Mouse (Mus musculus) mature B cell (primary cell): Measurements from ENCODE around the gene Rabgef1.
"Not testable (repeated sequence)": the region's sequence is repeated elsewhere in the genome, so short reads cannot be mapped to it uniquely, and the experiment has no call there.

ENCODE experiments used
- in situ Hi-C: fragments of 300-500 bp; cut with MboI; formaldehyde crosslinking; loops from 2 replicates; pipeline ENCODE4 v1.14.3; 2019

The Rabgef1 gene

GRCm38 (mm10) chr5:130207299-130207698, 35.7 kb downstream of the Rabgef1 start:
- in situ Hi-C loops = no loop called here

DNA sequence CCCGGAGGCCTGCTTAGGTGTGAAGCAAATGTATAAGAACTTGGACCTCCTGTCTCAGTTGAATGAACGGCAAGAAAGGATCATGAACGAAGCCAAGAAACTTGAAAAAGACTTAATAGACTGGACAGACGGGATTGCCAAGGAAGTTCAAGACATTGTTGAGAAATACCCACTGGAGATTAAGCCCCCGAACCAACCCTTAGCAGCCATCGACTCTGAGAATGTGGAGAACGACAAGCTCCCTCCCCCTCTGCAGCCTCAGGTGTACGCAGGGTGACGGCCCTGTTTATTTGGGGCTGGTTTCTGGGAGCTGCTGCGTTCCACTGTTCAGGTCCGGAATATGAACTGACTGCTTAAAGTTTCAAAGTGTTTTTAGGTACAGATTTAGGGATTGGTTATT, 41.4 kb downstream of the Rabgef1 start:
- in situ Hi-C loops = no loop called here

GRCm38 (mm10) chr5:130216781-130217180, 45.2 kb downstream of the Rabgef1 start, which contains the start of gene Tmem248:
Gene Tmem248 (plus strand): TSS chr5:130217081.
- in situ Hi-C loops = no loop called here

DNA sequence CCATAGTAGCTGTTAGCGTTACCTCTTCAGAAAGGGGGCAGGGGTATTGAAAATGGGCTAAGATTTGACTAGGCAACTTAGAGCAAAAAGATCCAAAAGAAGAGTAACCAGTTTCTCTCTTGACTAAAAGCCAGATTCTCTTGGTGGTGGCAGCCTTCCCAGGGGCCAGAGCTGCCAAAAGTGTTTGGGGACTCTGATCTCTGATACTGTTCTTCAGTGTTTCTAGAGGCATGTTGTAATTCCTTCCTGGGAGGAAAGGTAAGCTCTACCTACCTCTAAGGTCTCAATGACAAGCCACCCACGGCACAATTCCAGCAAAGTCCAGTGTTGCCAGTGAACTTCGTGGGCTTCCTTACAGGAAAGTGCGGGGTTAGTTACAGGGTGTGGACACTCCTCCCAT, 45.8 kb downstream of the Rabgef1 start:
- in situ Hi-C loops = no loop called here

DNA sequence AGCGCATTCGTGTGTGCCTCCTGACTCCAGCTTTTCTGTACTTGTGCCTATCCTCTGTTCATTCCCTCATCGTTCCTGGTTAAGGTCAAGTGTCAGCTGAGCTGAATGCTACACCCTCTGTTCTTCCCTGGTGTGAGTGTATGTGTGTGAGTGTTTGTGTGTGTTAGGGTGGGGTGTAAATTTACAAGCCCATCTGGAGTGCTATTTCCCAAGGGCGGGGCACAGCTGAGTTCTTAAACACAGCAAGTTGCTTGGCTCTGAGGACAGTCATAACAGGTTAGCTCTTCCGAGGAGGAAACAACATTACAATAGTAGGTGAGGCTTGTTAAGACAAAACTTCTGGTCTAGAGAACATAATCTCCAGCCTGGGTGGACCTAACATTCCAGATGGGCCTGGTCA, 46.7 kb downstream of the Rabgef1 start:
- in situ Hi-C loops = no loop called here

GRCm38 (mm10) chr5:130221316-130221715, 49.7 kb downstream of the Rabgef1 start:
- in situ Hi-C loops = no loop called here

DNA sequence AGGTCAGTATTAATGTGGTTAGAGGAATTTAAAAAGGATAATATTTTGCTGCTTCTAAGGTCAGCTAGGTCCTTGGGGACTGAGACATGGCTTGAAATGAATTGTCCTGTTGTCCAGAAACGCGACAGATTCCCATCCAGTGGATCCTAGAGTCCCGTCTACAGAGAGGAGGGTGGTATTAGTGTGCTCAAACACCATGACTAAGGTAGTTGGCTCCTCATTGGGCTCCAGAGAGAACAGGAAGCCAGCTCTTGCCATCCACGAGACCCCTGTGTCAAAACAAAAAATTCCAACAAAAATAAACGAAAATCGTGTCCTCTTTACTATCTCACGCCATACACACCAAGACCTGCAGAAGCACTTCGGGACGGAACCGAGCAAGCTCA, 50.2 kb downstream of the Rabgef1 start:
- in situ Hi-C loops = no loop called here

DNA sequence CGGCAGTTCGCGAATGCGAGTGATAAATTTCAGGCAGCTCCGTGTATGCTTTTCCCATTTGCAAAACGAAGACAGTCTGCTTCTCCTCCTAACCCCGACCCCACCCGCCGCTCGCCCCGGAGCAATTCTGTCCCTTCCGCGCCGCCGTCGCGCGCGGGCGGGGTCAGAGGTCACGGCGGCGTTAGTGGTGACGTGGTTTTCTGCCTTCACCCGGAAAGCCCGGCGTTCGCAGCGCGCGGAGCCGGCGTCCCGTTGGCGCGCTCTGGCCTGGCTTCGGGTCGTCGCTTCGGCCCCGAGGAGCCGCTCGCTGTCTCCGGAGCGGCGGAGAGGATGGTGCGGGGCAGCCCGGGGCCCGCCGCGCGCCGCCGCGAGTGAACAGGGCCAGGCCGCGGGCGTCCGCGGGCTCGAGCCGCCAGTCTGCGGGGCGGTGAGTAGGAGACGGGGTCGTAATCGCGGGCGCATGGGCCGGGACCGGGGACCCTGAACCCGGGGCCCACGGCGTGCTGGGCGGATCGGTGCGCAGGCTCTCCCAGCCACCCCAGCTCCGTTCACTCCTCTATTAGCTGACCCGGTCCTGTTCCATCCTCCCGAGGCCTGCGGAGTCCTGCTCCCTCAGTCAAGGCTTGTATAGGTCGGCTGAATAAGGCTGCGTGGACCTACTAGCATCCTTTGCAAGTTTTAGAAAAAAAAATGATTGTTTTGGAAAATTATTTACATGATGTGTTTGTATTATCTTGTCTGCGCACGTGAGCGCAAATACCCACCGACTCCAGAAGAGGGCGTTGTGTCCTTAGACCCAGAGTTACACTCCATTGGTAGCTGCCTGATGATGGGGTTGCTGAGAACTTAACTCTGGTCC, 50.8 kb downstream of the Rabgef1 start:
- in situ Hi-C loops = no loop called here

- in situ Hi-C loops = no loop called here
Measured at GRCm38 (mm10) chr5:130226790-130227189, 55.2 kb downstream of the Rabgef1 start.

DNA sequence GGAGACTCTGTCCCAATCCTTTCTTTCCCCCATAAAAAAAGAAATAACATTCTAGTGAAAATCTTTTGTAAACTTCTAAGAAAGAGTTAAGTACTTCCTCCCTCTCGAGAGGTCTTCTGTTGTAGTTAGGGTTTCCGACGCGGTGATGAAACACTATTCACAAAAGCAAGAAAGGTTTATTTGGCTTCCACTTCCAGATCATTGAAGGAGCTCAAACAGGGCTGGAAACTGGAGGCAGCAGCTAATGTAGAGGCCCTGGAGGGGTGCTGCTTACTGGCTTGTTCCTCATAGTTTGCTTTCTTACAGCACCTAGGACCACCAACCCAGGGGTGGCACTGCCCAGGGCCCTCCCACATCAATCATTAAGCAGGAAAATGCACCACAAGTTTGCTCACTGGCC, 56.5 kb downstream of the Rabgef1 start:
- in situ Hi-C loops = no loop called here

GRCm38 (mm10) chr5:130236302-130236701, 64.7 kb downstream of the Rabgef1 start:
- in situ Hi-C loops = no loop called here

DNA sequence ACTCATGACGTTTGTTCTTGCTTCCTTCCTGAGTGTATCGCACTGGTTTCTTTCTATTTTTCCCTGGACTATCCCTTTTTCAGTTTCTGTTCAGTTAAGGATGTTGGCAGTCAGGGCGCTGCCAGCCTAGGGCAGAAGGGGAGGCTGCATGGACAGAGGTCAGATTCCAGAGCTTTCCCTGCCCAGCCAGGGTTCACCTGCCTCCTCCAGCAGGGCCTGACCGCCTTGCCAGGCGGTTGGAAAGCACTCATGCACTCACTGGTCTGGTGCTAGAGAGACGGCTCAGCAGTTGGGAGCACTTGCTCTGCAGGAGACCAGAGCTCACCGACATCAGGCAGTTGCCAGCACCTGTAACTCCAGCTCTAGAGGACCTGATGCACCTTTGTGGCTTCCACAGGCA, 67.6 kb downstream of the Rabgef1 start:
- in situ Hi-C loops = no loop called here

DNA sequence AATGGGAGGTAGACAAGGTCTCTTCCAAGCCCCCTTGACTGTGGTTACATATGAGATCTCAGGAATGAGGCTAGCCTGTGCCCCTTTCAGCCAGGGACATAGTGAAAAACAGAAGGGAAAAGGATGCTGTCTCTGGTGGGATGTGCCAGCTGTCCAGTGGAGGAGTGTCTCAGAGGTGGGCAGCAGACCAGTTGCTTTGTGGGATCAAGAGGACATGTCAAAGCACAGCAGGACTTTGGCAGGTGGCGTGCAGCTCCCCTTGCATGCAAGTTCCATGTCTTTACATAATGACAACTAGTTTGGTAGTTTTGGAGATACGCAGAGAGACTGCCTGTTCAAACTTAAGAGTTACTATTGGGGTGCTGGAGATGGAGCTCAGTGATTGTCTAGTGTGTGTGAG, 68.3 kb downstream of the Rabgef1 start:
- in situ Hi-C loops = no loop called here

DNA sequence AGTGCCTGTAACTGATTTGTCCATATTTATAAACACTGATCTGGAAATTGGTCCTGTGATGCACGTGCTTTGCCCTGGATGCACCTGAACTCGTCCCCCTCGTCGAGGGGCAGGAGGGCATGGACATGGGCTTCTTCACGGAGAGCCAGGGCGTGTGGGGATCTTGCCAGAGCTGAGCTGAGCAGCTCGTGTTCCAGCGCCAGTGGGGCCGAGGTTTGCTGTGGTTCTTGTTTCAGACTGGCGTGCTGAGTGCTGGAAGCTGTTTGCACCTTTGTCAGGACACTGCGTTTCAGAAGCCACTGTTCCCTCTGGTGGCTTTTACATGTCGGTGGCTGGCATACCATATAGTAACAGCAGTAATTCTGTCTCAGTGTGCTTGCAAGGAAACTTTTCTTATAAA, 69.8 kb downstream of the Rabgef1 start:
- in situ Hi-C loops = no loop called here

DNA sequence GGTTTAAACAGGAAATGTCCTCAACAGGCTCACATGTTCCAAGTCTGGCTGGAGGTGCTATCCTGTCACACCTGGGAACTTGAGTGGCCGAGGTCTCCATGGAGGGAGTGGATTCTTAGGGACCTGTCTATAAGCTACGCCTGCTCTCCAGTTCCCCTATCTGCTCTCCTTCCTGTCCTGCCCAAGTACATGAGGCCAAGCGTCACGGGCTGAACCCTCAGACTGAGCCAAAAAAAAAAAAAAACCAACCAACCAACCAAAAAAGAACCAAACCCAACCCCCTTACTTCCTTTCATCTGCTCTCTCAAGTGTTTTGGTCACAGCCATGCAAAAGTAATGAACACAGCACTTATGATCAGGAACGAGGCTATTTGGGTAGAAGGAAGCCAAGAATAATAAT, 76.2 kb downstream of the Rabgef1 start:
- in situ Hi-C loops = no loop called here

DNA sequence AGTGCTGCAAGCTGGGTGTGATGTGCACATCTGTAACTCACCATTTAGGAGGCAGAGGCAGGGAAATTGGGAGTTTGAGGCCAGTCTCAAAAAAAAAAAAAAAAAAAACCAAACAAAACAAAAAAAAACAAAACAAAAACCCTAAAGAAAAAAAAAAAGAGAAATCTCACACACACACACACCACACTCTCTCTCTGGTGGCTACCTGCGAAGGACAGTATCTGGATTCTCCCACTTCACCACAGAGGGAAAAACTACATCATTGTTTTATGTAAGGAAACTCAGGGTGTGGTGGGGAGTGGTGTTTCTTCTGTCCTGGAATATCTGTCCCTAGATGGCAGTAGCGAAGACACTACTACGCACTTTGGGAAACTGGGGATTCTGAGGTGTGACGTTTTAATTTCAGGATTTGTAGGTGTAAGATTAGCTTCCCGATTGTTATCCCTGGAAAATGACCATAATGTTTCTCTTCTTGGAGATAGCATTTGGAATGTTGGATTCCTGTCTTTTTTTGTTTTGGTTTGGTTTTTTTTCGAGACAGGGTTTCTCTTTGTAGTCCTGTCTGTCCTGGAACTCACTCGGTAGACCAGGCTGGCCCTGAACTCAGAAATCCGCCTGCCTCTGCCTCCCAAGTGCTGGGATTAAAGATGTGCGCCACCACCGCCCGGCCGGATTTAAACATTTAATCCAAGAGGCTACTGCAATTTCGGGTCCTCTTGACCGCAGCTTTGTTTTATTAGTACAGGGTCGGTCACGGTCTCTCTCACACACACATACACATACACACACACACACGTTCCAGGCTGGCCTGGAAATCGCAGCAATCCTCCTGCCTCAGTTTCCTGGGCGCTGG, 82.8 kb downstream of the Rabgef1 start:
- in situ Hi-C loops = no loop called here

GRCm38 (mm10) chr5:130255017-130255720, 83.6 kb downstream of the Rabgef1 start, which contains the start of the genes Sbds and Tyw1:
Gene Sbds (minus strand): TSS chr5:130255530.
Gene Tyw1 (plus strand): TSS chr5:130255619.
- in situ Hi-C loops = no loop called here

DNA sequence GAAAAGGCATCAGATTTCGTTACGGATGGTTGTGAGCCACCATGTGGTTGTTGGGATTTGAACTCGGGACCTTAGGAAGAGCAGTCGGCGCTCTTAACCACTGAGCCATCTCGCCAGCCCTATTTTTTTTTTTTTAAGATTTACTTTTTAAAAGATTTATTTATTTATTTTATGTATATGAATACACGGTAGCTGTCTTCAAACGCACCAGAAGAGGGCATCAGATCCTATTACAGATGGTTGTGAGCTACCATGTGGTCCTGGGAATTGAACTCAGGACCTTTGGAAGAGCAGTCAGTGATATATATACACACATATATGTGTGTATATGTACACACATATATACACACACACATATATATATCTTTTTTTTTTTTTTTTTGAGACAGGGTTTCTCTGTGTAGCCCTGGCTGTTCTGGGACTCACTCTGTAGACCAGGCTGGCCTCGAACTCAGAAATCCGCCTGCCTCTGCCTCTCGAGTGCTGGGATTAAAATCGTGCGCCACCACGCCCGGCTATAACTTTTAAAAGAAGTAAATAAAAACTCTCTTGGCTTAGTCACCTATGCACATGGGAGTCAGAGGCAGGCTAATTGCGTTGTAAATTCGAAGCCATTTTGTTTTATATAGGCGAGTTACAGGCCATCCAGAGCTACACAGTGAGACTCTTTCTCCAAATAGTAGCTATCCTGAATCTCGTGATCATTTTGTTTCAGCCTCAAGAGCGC, 84.4 kb downstream of the Rabgef1 start:
- in situ Hi-C loops = not testable (repeated sequence)

- in situ Hi-C loops = no loop called here
Measured at GRCm38 (mm10) chr5:130256678-130257271, 85.2 kb downstream of the Rabgef1 start.

- in situ Hi-C loops = no loop called here
Measured at GRCm38 (mm10) chr5:130257303-130257702, 85.7 kb downstream of the Rabgef1 start.

DNA sequence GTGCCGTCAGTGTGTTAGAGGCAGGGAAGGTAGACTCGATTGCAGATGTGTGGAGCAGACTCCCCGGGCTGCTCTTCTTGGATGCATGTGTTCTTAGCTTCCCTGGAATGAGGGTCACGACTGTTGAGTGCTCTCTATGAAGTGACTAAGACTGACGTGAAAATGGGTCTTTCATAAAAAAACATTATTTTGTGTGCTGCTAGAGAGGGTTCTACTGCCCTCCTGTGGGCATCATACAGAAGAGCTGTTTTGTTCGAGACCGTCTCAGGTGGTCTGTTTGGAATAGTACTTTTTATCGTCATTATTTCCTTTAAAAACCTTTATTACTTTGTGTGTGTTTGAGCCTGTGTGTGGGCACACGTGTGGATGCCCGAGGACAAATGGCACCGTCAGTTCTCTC, 91.9 kb downstream of the Rabgef1 start:
- in situ Hi-C loops = no loop called here
